Mouse (Mus musculus): ENCODE data around the gene Olfr971.
"Not testable (repeated sequence)": the region's sequence is repeated elsewhere in the genome, so short reads cannot be mapped to it uniquely, and the experiment has no call there.

Olfr971 gene

DNA sequence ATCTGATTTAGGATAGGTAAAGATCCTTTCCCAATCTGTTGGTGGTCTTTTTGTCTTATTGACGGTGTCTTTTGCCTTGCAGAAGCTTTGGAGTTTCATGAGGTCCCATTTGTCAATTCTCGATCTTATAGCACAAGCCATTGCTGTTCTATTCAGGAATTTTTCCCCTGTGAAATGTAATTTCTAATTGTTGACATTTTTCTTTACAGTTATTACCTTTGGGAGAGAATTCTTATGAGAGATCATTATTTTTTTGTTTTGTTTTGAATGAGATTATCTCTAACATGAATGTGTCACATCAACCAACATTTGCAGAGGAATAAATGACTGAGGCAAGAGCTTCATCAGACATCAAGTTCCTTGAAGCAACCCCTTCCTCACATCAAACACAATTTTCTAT is at the start of gene Olfr971:
Olfr971 (plus strand) TSS at position 301 of the 400 bp plus-strand sequence.
- TF ChIP-seq GATA4 (IDR thresholded peaks at IDR 0.05; ENCODE audit: insufficient replicate concordance, low read length): not testable (repeated sequence)

DNA sequence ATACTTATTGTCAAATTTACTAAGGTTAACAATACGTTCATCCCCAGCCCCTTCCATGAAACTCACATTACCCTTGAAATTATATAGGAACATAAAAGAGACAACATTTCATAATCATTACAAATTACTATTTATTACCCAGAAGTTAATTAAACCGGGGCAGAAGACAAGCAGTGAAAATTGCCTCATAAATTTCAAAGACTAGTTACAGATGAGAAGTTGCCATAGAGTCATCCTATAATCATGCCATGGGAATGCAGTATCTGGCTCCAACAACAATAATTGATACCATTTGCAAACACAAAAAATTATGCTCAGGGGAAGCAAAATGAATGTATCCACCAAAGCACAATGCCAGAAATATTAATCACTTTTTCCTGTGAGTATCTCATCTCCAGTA is 46.1 kb upstream of the Olfr971 start, which contains the start of gene Olfr969:
Olfr969 (plus strand) TSS at position 388 of the 400 bp plus-strand sequence.
- TF ChIP-seq GATA4 (IDR thresholded peaks at IDR 0.05; ENCODE audit: insufficient replicate concordance, low read length): no peak

- no peak for TF ChIP-seq GATA4 (IDR thresholded peaks at IDR 0.05; ENCODE audit: insufficient replicate concordance, low read length)
These were observed 28.1 kb upstream of the Olfr971 start, which contains the start of gene Olfr970 for GRCm38 (mm10) chr9:39808560-39808959. TSS of gene Olfr970 (plus strand) at chr9:39808860.

GRCm38 (mm10) chr9:39866122-39866521 is 29.4 kb downstream of the Olfr971 start, which contains the start of gene Olfr972:
TSS of gene Olfr972 (plus strand) at chr9:39866422.
- no peak for TF ChIP-seq GATA4 (IDR thresholded peaks at IDR 0.05; ENCODE audit: insufficient replicate concordance, low read length)

Data from liver, adult (tissue).